Mouse (Mus musculus) right cerebral cortex, postnatal 4 days (tissue): ENCODE measurements around the gene Cdc20.

ENCODE experiments used
- DNase-seq: peaks from one replicate; pipeline ENCODE4 v3.0.0-alpha.2; 2022

Cdc20 gene

DNA sequence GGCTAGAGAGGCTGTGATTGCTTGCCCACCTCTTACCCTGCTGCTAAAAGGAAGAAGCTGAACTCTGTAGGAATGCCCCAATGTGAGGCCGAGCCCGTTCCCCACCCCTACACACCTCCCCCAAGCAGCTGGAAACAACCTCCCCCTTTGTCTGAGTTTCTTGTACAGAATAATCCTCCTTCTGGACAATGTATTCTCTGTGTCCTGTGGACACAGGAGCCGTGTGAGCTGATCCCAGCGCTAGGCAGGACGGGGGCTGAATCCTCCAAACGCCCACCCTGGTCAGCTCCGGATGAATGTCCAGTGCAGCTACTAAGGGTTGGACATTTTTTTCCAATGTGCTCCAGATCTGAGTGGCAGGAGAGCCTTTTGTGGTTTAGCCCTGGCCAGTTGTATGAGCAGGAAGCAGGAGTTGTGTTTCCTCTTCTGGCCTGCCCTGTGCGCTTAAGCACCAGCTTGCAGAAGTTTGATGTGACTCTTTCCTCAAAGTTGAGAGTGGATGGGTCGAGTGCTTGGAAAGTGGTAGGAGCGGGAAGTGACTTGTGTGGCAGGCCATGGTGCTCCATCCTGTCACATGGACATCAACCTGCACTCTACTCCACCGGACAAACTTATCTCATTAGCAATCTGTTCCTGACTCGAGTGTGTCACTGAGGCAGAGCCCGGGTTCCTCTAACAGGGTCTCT, 19.9 kb downstream of the Cdc20 start:
- no peak for DNase-seq

DNA sequence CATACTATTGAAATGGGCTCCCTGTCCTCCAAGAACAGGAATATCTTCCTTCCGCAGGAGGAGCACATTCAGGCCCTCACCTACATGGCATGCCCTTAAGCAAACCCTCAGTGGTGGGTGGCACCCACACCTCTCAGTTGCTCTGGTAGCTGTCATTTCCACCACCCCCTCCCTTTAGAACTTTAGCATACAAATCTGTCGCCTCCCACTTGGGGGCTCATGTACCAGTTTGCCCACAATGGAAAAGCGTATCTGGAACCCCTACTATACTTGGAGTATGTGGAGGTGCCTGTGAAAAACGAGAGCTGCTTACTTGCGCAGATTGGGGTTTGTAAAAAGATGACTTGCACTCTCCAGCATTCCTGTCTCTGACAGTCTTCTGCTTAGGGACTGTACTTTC, 20.8 kb downstream of the Cdc20 start:
- no peak for DNase-seq

DNA sequence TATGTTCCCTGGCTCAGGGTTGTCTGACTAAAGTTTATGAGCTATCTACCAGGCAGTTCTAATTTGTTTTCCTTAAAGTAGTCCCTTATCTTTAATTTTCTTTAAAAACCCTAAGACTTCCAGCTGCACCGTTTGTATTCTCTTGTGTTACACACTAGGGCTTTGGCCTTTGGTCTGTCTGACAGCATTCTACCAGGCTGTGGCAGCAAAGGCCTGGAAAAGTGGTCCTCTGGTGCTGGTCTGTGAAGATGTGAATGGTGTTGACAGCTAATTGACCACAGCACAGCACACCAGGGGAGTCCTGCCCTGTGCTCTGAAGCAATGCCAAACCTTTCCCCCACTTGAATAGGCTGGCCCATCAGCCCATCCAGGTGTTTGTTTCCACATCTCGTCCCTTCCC, 21.4 kb downstream of the Cdc20 start:
- DNase-seq, result no peak

DNA sequence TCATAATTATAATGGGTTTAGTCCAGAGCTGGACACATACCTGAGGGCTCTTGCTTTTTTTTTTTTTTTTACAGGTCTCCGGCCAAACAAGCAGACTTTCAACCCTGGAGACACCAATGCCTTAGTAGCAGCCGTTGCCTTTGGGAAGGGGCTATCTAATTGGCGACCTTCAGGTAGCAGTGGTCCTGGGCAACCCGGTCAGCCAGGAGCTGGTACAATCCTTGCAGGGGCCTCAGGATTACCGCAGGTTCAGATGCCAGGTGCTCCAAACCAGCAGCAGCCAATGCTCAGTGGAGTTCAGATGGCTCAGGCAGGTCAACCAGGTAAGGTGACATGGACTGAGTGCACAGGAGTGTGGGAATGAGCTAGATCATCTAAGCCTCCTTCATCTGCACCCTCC, 23.6 kb downstream of the Cdc20 start:
- no peak for DNase-seq

DNA sequence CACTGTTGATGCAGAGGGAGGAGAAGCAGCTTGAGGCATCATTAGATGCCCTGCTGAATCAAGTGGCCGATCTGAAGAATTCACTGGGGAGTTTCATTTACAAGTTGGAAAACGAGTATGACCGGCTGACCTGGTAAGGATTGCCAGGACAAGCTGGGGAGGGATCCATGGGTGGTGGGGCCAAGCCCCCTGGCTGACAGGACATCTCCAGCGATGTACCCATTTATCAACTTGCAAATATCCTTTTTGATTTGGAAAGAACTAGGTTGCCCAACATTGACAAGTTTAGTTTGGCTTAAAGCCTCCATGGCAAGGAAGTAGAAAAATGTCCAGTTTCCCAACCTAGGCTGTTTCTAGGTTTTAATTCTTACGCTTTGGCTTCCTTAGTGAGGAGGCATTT, 26.3 kb downstream of the Cdc20 start:
- no peak for DNase-seq

DNA sequence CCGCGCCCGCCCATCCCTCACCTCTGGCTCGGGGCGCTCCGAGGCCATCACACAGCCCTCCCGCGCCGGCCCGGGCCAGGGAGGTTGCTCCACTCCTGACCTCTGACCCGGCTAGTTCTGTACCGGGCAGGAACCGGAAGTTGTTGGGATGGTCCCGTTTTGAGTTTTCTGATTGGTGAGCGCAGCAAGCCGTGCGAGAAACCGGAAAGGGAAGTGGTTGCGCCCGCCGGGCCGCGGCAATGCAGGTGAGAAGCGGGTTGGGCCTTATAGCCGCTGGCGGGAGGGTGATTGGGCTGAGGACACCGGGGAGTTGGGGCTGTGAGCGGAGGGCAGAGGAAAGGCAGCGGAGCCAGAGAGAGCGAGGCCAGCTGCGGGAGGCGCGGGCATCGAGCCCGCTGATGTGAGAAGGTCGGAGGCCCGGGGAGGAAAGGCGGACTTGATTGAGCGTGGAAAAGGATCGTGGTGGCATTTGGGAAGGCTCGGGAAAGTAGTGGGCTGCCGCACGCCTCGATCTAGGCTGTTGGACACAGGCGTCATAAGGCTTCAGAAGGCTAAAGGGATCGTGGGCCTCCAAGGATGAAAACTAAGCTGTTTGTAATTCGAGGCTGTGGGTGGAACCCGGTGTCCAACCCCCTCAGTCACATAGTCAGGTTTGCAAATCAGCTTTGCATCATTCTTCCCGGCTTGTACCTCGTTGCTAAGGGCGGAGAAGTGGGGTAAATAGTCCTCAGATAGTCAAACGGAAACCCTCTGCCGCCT, 27.8 kb downstream of the Cdc20 start, which contains the start of the genes Szt2 and Med8:
Gene Szt2 (minus strand): TSS at position 132 of the 759 bp plus-strand sequence.
Gene Med8 (plus strand): TSS at position 196 of the 759 bp plus-strand sequence.
- peak; percentile 82 for DNase-seq

DNA sequence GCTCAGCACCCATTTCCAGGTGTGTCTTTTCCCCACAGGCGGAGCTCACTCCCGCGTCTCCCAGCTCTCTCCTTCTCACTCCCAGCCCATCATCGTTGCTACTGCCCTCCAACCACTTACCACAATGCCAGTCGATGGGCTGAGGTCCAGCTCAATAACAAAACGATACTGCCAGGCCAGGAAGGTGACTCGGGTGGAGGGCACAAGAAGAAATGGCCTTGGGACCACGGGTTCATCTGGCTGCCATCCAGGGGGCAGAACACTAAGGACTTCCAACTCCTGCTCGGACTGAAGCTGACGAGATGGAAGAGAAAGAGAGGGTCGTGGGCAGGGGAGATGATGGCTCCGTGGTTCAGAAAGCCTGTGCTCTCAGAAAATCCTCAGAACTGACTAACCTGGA, 34.5 kb downstream of the Cdc20 start:
- no peak for DNase-seq

DNA sequence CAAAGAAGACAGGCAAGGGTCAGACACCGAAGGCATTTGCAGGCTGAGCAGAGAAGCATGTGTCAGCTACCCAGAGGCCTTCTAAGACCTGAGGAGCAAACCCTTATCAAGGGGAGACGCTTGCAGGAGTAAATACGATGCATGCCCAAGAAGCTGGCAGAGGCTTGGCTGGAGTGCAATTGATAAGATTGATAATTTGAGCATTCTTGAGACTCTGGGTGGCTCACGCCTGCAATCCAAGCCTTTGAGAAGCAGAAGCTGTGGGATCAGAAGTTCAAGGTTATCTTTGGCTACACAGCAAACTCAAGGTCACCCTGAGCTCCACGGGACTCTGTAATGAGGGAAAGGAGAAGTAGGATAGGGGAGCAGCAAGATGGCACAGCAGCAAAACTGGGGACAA, 35.2 kb downstream of the Cdc20 start:
- no peak for DNase-seq

DNA sequence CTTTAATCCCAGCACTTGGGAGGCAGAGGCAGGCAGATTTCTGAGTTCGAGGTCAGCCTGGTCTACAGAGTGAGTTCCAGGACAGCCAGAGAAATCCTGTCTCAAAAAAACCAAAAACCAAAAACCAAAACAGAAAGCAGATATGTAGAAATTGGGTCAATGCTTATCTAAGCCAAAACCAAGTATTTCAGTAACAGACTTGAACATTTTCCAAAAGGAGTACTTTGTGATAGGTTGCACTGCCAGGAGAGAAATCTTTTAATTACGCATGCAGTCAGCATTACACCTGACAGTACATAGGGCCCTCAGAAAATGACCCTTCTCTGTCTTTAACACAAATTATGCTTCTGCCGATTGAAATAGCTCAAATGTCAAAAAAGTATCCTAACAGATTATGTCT, 35.7 kb downstream of the Cdc20 start:
- DNase-seq, result no peak

DNA sequence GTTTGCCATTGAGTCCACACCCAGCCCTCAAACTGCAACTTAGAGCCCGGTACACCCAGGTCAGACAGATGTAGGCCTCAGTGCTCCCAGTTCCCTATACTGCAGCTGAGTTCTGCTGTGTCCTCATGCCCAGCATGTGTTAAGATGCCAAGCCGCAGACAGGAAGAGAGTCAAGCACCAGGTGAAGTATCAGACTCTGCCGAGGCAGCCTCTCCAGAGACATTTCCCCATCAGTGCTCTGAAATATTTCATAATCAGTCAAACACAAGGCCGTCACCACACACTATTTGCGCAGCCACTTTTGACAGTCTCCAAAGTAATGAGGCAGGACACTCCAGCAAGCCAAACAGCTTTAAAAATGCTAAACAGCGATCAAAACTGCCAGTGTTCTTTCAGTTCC, 38.8 kb downstream of the Cdc20 start:
- no peak for DNase-seq

DNA sequence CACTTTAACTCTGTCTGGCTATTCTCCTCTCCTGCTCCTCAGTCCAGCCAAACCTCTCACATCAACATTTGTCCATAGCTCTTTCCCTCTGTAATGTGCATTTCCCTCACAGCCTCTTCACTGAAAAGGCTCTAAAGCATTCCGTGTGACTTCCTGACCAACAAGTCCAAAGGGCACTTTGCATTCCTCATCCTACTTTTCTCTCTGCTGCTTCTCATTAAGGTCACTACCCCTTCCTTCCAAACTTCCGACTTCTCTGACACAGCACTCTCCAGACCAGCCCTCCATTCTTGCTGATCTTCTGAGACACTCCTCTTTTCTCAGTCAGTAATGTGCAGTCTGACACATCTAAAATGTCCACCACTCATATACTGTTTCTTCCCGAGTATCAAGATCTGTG, 40.7 kb downstream of the Cdc20 start:
- DNase-seq, result no peak

DNA sequence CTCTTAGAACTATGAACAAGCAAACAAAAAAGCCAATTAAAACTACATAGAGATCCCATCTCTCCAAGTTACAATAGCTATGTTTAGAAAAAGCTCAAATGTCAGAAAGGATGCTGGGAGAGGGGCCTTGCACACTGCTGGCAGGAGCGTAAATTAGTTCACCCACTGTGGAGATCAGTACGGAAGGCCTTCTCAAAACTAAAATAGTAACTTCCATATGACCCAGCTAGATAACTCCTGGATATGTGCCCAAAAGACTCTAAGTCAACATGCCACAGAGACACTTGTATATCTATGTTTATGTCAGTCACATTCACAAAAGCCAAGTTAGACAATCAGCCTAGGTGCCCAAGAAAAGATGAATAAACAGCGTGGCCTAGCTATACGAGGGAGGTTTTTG, 41.9 kb downstream of the Cdc20 start:
- DNase-seq, result no peak

DNA sequence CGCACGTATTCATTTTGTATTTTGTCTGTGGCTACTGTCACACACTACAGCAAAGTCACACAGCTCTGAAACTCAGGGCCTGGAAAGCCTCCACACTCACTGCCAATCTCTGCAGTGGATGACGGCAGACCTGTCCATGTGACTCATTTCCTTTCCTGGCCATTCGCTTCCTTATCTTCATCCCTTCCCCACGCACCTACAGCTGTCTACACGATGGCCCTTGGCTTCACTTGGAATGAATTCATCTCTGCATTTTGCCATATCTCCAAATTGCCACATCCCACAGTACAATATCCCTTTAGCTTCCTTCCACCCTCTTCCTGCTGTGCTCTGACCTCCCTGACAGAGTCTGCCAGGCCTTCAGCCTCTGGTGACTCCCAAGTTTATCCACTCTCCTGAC, 42.6 kb downstream of the Cdc20 start:
- no peak for DNase-seq

DNA sequence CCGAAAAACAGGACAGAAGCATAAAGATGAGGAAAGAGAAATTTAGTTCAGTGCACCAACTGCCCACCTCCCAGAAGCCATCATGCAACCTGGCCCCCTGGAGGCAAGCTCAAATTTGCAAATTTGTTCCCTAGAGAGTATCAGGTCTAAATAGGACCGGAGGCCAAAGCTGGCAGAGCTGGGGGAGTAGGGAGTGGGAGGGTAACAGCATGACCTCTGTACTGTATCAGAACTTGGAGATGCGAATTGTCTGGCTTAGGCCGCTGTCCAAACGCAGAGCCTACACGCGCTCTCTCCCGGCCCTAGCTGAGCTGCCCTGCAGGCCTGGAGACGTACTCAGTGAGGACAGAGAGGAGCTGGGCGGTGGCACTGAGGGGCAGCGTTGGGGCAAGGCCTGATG, 47.0 kb downstream of the Cdc20 start:
- DNase-seq, result no peak

DNA sequence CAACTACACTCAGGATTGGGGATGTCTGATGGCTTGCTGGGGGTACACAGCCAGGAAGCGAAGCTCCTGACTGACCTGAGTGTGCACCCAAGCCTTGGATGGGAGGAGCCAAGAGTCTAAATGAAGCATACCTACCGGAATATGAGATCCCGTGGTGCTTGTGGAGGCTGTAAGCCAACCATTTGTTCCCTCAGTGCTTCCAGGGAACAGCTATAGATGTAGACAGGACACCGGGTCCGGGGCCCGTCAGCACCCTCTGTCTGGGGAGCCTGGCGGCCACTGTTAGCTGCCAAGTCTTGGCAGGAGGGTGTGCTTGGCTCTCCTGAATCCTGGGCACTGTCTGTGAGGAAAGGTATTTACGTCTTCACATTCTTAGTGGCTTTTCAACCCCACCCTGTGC, 49.8 kb downstream of the Cdc20 start:
- DNase-seq, result no peak

DNA sequence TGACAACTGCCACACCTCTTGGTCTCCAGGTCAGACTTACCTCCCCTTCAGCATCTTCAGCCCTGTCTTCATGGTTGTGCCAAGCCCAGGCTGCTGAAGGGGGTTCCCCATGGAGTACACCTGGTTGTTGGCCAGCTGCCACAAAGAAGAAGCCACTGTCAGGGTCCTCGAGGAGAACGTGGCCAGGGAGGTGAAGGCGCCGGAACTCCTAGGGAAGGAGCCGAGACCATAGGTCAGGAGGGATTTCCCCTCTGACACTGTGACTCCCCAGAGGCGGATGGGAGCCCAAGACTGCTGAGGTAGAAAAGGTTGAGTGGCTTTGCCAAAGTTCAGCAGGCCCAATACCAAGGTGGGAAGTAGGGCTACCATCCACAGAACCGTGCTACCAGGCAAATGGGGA, 53.9 kb downstream of the Cdc20 start:
- DNase-seq, result no peak
